Mouse (Mus musculus): ENCODE measurements at regions not wholly inside any gene's neighbourhood (a gene's known extent, or its start where the extent isn't known, plus 50 kb on each side); places are given as distances from the start of the nearest gene placed in this dataset.

DNA sequence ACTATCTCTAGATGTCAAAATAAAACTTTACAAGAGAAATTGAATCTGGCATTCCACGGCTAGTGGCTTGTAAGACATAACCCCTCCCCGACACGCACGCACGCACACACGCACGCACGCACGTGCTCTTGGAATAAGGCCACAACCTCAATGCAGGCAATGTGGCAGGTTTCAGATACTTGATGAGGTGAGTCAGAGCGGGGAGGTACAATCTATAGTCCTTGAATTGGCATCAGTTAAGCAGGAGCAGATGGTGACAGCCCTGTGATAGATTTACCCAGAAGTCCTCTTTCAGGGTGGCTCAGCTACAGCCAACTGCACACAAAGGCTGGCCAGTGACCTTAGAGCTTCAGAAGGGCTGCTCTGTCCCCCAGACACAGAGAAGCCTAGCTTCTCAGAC, 122.1 kb downstream of the Pja2 start:
- Histone ChIP-seq H3K27me3 (ENCODE audit: control insufficient read depth, insufficient read depth, insufficient read length) (no peaks in the 10 kb centered on the region), H3K79me2 (ENCODE audit: control insufficient read depth, insufficient read depth) (no peaks in the 10 kb centered on the region), H3K4me3 (no peak overlapping the region), H3K4me2 (ENCODE audit: low read depth) (no peak overlapping the region), H3K36me3 (ENCODE audit: control insufficient read depth, insufficient read depth) (no peaks in the 10 kb centered on the region), H3ac (ENCODE audit: control insufficient read depth, insufficient read length) (no peak overlapping the region)
- TF ChIP-seq SRF (IDR thresholded peaks at IDR 0.05; ENCODE audit: control insufficient read depth, insufficient read length, low read depth) (no peak), MYOD1 (IDR thresholded peaks at IDR 0.05; ENCODE audit: control insufficient read depth in 1 of 3, insufficient read length in 2 of 3, low read depth in 2 of 3) (no peak), USF1 (IDR thresholded peaks at IDR 0.05; ENCODE audit: low read depth) (no peak), MYOG (IDR thresholded peaks at IDR 0.05; ENCODE audit: control insufficient read depth in 1 of 3, insufficient read depth in 1 of 3, insufficient read length in 2 of 3, low read depth in 2 of 3) (no peak), TCF12 (IDR thresholded peaks at IDR 0.05; ENCODE audit: insufficient read depth, poor library complexity, severe bottlenecking) (no peak)

DNA sequence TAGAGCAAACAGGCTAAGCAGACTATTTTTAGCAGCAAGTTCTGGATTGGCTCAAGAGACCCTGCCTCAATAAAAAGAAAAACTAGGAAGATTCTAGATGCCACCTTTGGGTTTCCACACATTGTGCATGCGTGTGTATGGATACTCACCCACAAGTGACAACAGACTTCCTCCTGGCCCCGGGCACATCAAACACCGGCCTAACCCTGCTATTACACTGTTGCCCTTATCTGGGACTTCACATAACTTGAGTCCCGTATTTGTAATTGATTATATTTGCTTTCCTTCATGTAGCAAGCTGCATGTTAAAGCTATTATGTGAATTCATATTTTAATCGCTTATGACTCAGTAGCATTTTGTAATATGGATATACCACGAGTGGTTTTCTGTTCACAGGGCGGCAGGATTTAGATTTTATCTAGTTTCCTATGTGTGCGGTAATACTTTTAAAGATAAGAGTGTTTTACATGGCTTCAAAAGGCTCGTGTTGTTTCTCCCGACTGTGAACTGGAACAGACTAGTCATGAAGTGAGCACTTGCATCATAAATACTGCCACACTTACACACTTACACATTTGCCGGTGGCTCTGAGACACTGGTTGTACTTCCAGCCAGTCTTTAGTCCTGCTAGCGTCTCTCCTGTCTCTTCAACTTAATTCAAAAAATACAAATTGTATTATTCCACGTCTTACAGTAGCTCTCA, 123.4 kb downstream of the Pja2 start:
- H3K4me3 ChIP-seq = no peak overlapping the region
- TF ChIP-seq SRF (IDR thresholded peaks at IDR 0.05; ENCODE audit: control insufficient read depth, insufficient read length, low read depth) = no peak
- no peak for TF ChIP-seq TCF3 (IDR thresholded peaks at IDR 0.05; ENCODE audit: insufficient read length, low read depth)
- TF ChIP-seq POLR2A (IDR thresholded peaks at IDR 0.05; ENCODE audit: insufficient read length, low read depth) = no peak
- no peak overlapping the region for H3ac ChIP-seq (ENCODE audit: control insufficient read depth, insufficient read length)
- H3K4me2 ChIP-seq (ENCODE audit: low read depth) = no peak overlapping the region
- H3K27me3 ChIP-seq (ENCODE audit: control insufficient read depth, insufficient read depth, insufficient read length) = no peaks in the 10 kb centered on the region
- no peaks in the 10 kb centered on the region for H3K36me3 ChIP-seq (ENCODE audit: control insufficient read depth, insufficient read depth)
- H3K79me2 ChIP-seq (ENCODE audit: control insufficient read depth, insufficient read depth) = no peaks in the 10 kb centered on the region

DNA sequence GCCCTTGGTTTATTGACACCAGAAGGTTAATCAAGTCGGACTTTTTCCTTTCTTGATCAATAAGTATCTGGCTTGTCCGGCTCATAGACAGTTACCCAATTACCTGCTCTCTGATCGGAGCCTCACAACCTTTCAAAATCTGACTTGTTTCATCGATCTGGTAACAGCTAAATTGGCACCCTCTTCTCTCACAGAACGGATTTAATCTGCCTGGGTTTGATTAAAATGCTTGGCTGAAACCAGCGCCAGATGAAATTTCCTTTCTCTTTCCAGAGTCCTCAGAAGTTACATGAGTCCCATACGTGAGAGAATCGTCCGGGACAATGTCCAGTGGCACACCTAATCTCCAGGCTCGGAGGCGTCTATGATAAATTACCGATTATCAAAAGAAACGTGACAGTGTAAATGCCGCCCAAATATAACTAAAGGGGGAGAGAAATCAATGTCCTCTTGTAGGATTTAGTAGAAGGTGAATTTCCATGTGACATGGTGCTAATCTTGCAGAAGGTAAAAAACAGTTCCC, 125.5 kb downstream of the Pja2 start:
- H3K4me2 ChIP-seq (ENCODE audit: low read depth) = no peak overlapping the region
- no peaks in the 10 kb centered on the region for H3K36me3 ChIP-seq (ENCODE audit: control insufficient read depth, insufficient read depth)
- H3K4me3 ChIP-seq = no peak overlapping the region
- no peaks in the 10 kb centered on the region for H3K79me2 ChIP-seq (ENCODE audit: control insufficient read depth, insufficient read depth)
- H3K27me3 ChIP-seq (ENCODE audit: control insufficient read depth, insufficient read depth, insufficient read length) = no peaks in the 10 kb centered on the region
- H3ac ChIP-seq (ENCODE audit: control insufficient read depth, insufficient read length) = no peak overlapping the region
- no peak for TF ChIP-seq USF1 (IDR thresholded peaks at IDR 0.05; ENCODE audit: low read depth)
- no peak for TF ChIP-seq TCF12 (IDR thresholded peaks at IDR 0.05; ENCODE audit: insufficient read depth, poor library complexity, severe bottlenecking)
- TF ChIP-seq POLR2AphosphoS2 (IDR thresholded peaks at IDR 0.05; ENCODE audit: insufficient read length, low read depth) = no peak
- no peak for TF ChIP-seq REST (IDR thresholded peaks at IDR 0.05; ENCODE audit: insufficient read depth, insufficient read length)
- no peak for TF ChIP-seq TCF3 (IDR thresholded peaks at IDR 0.05; ENCODE audit: insufficient read length, low read depth)
- TF ChIP-seq POLR2A (IDR thresholded peaks at IDR 0.05; ENCODE audit: insufficient read length, low read depth) = no peak
- no peak for TF ChIP-seq MYOD1 (IDR thresholded peaks at IDR 0.05; ENCODE audit: control insufficient read depth in 1 of 3, insufficient read length in 2 of 3, low read depth in 2 of 3)
- no peak for TF ChIP-seq MAX (IDR thresholded peaks at IDR 0.05; ENCODE audit: low read depth)
- TF ChIP-seq CEBPB (IDR thresholded peaks at IDR 0.05; ENCODE audit: insufficient read depth, poor library complexity, severe bottlenecking) = no peak
- TF ChIP-seq SRF (IDR thresholded peaks at IDR 0.05; ENCODE audit: control insufficient read depth, insufficient read length, low read depth) = no peak
- no peak for TF ChIP-seq E2F4 (IDR thresholded peaks at IDR 0.05; ENCODE audit: insufficient read depth)

DNA sequence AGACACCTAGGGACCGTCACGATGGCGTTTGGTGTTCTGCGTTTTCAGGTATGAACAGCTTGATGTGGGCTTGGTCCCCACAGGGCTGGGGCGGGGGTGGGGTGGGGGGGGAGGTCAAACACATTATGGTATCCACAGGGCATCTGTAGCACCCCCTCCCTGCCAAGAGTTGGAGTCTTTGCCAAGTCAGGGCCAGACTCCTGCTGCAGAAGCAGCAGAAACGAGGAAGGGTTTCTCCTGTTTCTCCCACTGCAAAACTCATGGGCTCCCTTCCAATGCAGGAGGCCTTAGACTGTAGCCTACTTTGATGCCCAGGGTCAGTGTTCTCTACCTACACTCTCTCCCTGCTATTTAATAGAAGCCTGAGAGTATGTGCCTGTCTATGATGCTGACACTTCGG, 128.1 kb downstream of the Pja2 start:
- Histone ChIP-seq H3K4me3 (no peak overlapping the region), H3K27me3 (ENCODE audit: control insufficient read depth, insufficient read depth, insufficient read length) (no peaks in the 10 kb centered on the region), H3K36me3 (ENCODE audit: control insufficient read depth, insufficient read depth) (no peaks in the 10 kb centered on the region), H3ac (ENCODE audit: control insufficient read depth, insufficient read length) (no peak overlapping the region), H3K4me2 (ENCODE audit: low read depth) (no peak overlapping the region), H3K79me2 (ENCODE audit: control insufficient read depth, insufficient read depth) (no peaks in the 10 kb centered on the region)
- TF ChIP-seq E2F4 (IDR thresholded peaks at IDR 0.05; ENCODE audit: insufficient read depth) = no peak
- no peak for TF ChIP-seq SRF (IDR thresholded peaks at IDR 0.05; ENCODE audit: control insufficient read depth, insufficient read length, low read depth)
- no peak for TF ChIP-seq USF1 (IDR thresholded peaks at IDR 0.05; ENCODE audit: low read depth)
- TF ChIP-seq TCF12 (IDR thresholded peaks at IDR 0.05; ENCODE audit: insufficient read depth, poor library complexity, severe bottlenecking) = no peak
- no peak for TF ChIP-seq POLR2AphosphoS2 (IDR thresholded peaks at IDR 0.05; ENCODE audit: insufficient read length, low read depth)
- TF ChIP-seq CEBPB (IDR thresholded peaks at IDR 0.05; ENCODE audit: insufficient read depth, poor library complexity, severe bottlenecking) = no peak
- no peak for TF ChIP-seq MAX (IDR thresholded peaks at IDR 0.05; ENCODE audit: low read depth)
- no peak for TF ChIP-seq REST (IDR thresholded peaks at IDR 0.05; ENCODE audit: insufficient read depth, insufficient read length)
- TF ChIP-seq TCF3 (IDR thresholded peaks at IDR 0.05; ENCODE audit: insufficient read length, low read depth) = no peak
- no peak for TF ChIP-seq MYOG (IDR thresholded peaks at IDR 0.05; ENCODE audit: control insufficient read depth in 1 of 3, insufficient read depth in 1 of 3, insufficient read length in 2 of 3, low read depth in 2 of 3)

DNA sequence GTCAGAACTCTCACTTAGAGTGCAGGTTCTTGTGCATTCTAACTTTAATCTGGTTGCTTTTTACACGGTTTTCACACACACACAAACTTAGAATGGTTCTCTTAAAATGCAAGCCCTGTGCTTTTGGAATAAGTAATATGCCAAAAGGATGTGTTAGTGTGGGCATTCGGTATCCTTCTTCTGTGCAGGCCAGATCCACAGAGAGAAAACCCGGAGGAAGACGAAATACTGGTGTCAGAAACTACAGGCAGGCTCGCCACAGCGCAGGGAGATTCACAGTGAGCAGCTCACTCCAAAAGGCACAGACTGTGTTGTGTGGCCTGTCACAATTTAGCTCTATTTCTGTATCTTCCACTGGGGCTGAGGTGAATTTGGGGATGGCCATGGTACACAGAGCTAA, 129.5 kb downstream of the Pja2 start:
- no peak overlapping the region for H3K4me2 ChIP-seq (ENCODE audit: low read depth)
- H3K4me3 ChIP-seq = no peak overlapping the region
- no peaks in the 10 kb centered on the region for H3K79me2 ChIP-seq (ENCODE audit: control insufficient read depth, insufficient read depth)
- no peaks in the 10 kb centered on the region for H3K36me3 ChIP-seq (ENCODE audit: control insufficient read depth, insufficient read depth)
- TF ChIP-seq POLR2A (IDR thresholded peaks at IDR 0.05; ENCODE audit: insufficient read length, low read depth) (no peak), MAX (IDR thresholded peaks at IDR 0.05; ENCODE audit: low read depth) (no peak), E2F4 (IDR thresholded peaks at IDR 0.05; ENCODE audit: insufficient read depth) (no peak), MYOG (IDR thresholded peaks at IDR 0.05; ENCODE audit: control insufficient read depth in 1 of 3, insufficient read depth in 1 of 3, insufficient read length in 2 of 3, low read depth in 2 of 3) (no peak), TCF3 (IDR thresholded peaks at IDR 0.05; ENCODE audit: insufficient read length, low read depth) (no peak), REST (IDR thresholded peaks at IDR 0.05; ENCODE audit: insufficient read depth, insufficient read length) (no peak), CEBPB (IDR thresholded peaks at IDR 0.05; ENCODE audit: insufficient read depth, poor library complexity, severe bottlenecking) (no peak)
- H3K27me3 ChIP-seq (ENCODE audit: control insufficient read depth, insufficient read depth, insufficient read length) = no peaks in the 10 kb centered on the region
- no peak overlapping the region for H3ac ChIP-seq (ENCODE audit: control insufficient read depth, insufficient read length)
